Mouse (Mus musculus) pancreas, adult 10 weeks (tissue): ENCODE measurements around the gene Ppp1r1b. TPM values are rescaled to one million over a fixed set of nuclear protein-coding genes. Genes with fewer than 3 reads are reported as not detected.

ENCODE experiments used
- polyA plus RNA-seq: library from polyadenylated mRNA; stranded (reverse); fragments of 350-450 nt; fragmentation: Illumina TruSeq; extraction: RNeasy Lipid Tissue Mini Kit (QIAGEN cat#74804); gene quantifications from one replicate; pipeline ENCODE4 v1.2.3, GENCODE M21; 2015; ENCODE audit warnings: low read depth, low replicate concordance; ENCODE audit not compliant: insufficient read depth

The Ppp1r1b gene
- polyA plus RNA-seq: 24.0 TPM

GRCm38 (mm10) chr11:98348083-98348961 is at the start of gene Ppp1r1b:
TSS of gene Ppp1r1b (plus strand) at chr11:98348404.

GRCm38 (mm10) chr11:98329081-98329959 is 18.9 kb upstream of the Ppp1r1b start, which contains the start of gene Neurod2:
TSS of gene Neurod2 (minus strand) at chr11:98329648.

GRCm38 (mm10) chr11:98358161-98359083 is 10.2 kb downstream of the Ppp1r1b start, which contains the start of gene Stard3:
TSS of gene Stard3 (plus strand) at chr11:98358368.

GRCm38 (mm10) chr11:98383261-98384030 is 35.2 kb downstream of the Ppp1r1b start, which contains the start of gene Tcap:
TSS of gene Tcap (plus strand) at chr11:98383811.

GRCm38 (mm10) chr11:98385638-98386585 is 37.7 kb downstream of the Ppp1r1b start, which contains the start of gene Pnmt:
TSS of gene Pnmt (plus strand) at chr11:98386450.

GRCm38 (mm10) chr11:98400161-98400726 is 52.0 kb downstream of the Ppp1r1b start, which contains the start of gene Pgap3:
TSS of gene Pgap3 (minus strand) at chr11:98400490.

Other genes with a start within 250 kb of the Ppp1r1b start
- 6.3 TPM for gene Fbxl20, start 198.0 kb upstream of the Ppp1r1b start, polyA plus RNA-seq
- gene Med1, start 155.1 kb upstream of the Ppp1r1b start, polyA plus RNA-seq: 6.4 TPM
- gene Cdk12, start 145.3 kb upstream of the Ppp1r1b start, polyA plus RNA-seq: 5.5 TPM
- gene Neurod2, start 18.8 kb upstream of the Ppp1r1b start, polyA plus RNA-seq: not detected
- gene Stard3, start 10.0 kb downstream of the Ppp1r1b start, polyA plus RNA-seq: 10.4 TPM
- gene Tcap, start 35.4 kb downstream of the Ppp1r1b start, polyA plus RNA-seq: not detected
- not detected for gene Pnmt, start 38.0 kb downstream of the Ppp1r1b start, polyA plus RNA-seq
- 1.7 TPM for gene Pgap3, start 52.1 kb downstream of the Ppp1r1b start, polyA plus RNA-seq
- 2.3 TPM for gene Erbb2, start 64.1 kb downstream of the Ppp1r1b start, polyA plus RNA-seq
- 33.4 TPM for gene Mien1, start 90.6 kb downstream of the Ppp1r1b start, polyA plus RNA-seq
- gene Grb7, start 98.0 kb downstream of the Ppp1r1b start, polyA plus RNA-seq: 7.3 TPM
- 1.4 TPM for gene Ikzf3, start 197.6 kb downstream of the Ppp1r1b start, polyA plus RNA-seq
- gene Zpbp2, start 202.7 kb downstream of the Ppp1r1b start, polyA plus RNA-seq: not detected
- gene Ormdl3, start 239.0 kb downstream of the Ppp1r1b start, polyA plus RNA-seq: 17.3 TPM
- not detected for gene Lrrc3c, start 249.9 kb downstream of the Ppp1r1b start, polyA plus RNA-seq